Mouse (Mus musculus) forelimb bud, embryonic 11.5 days (tissue): Measurements from ENCODE around the gene 1700020L24Rik.

Source experiments
- DNase-seq: peaks from one replicate; pipeline ENCODE4 v3.0.0-alpha.2; 2012; ENCODE audit warnings: low read depth, low spot score

The 1700020L24Rik gene

GRCm38 (mm10) chr11:83471766-83472165 lies 34.3 kb downstream of the 1700020L24Rik start:
- no peak for DNase-seq

- peak; percentile 99 for DNase-seq
Observed at GRCm38 (mm10) chr11:83472324-83473234, 35.1 kb downstream of the 1700020L24Rik start, which contains the start of gene Taf15. Gene Taf15 (plus strand): TSS chr11:83473086.

GRCm38 (mm10) chr11:83473235-83474016 lies 35.9 kb downstream of the 1700020L24Rik start:
- no peak for DNase-seq
